Mouse (Mus musculus) erythroblast, embryonic 14.5 days (primary cell): ENCODE measurements at regions not wholly inside any gene's neighbourhood (a gene's known extent, or its start where the extent isn't known, plus 50 kb on each side); places are given as distances from the start of the nearest gene placed in this dataset.
"Not testable (repeated sequence)": the region's sequence is repeated elsewhere in the genome, so short reads cannot be mapped to it uniquely, and the experiment has no call there.

ENCODE experiments used
- GATA1 ChIP-seq: IDR thresholded peaks from 2 replicates; pipeline ENCODE4 v1.6.1; 2012; ENCODE audit warnings: low read length, inconsistent platforms, mixed read lengths
- TAL1 ChIP-seq: IDR thresholded peaks from 3 replicates; pipeline ENCODE4 v1.6.1; 2012; ENCODE audit warnings: low read length, inconsistent platforms, mixed read lengths

GRCm38 (mm10) chrX:103013425-103014057, 85.4 kb downstream of the 1700018G05Rik start:
- not testable (repeated sequence) for TF ChIP-seq GATA1, TAL1
